Mouse (Mus musculus): Measurements from ENCODE around the gene Aqp8. TPM values are rescaled to one million over a fixed set of nuclear protein-coding genes. Genes with fewer than 3 reads are reported as not detected.

The Aqp8 gene
- total RNA-seq, 2 experiments from 2014 or later, result not detected

GRCm38 (mm10) chr7:123499481-123500238, 37.6 kb downstream of the Aqp8 start:
- DNase-seq, result no peak

GRCm38 (mm10) chr7:123500239-123501219, 38.4 kb downstream of the Aqp8 start, which contains the start of gene Zkscan2:
Gene Zkscan2 (minus strand): TSS chr7:123500449.
- peak; percentile 75 to 90 for DNase-seq

DNA sequence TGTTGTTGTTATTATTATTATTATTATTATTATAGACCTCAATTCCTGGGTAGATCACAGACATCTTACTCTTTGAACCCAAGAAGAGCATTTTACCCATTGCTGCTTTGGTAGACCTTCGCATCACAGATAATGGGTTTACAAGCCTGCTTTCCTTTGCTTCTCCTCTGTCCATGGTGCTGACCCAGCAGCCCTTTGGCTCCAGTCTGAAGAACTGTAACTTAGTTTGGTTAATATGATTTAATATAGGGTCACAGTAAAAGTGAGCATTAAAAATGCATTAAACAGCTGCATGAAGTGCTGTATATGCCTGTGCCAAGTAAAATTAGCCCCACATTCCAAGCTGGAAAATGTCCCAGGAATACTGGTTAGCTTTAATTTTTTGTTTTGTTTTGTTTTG, 41.3 kb downstream of the Aqp8 start:
- peak; percentile 65 to 78 for DNase-seq

- no peak for DNase-seq
Measured at GRCm38 (mm10) chr7:123507946-123508345, 45.9 kb downstream of the Aqp8 start.

Other genes starting within 250 kb of the Aqp8 start
- not detected for gene Slc5a11, start 247.5 kb upstream of the Aqp8 start, total RNA-seq (2021)
- 10 to 100 TPM; 24.9 to 29.4 TPM for gene Lcmt1, start 92.5 kb upstream of the Aqp8 start, total RNA-seq (2021)
- gene Arhgap17, start 92.4 kb upstream of the Aqp8 start, total RNA-seq (2021), result 10 to 100 TPM; 57.7 to 73.3 TPM
- 1 to 10 TPM; 1.2 to 1.5 TPM for gene Zkscan2, start 38.2 kb downstream of the Aqp8 start, total RNA-seq (2021)

Data from adrenal gland, postnatal 36 days (tissue).